Mouse (Mus musculus) liver (tissue): ENCODE measurements around the gene Rpl12.

Experiments
- DNase-seq: peaks from one replicate; pipeline ENCODE4 v3.0.0-alpha.2; 2020; ENCODE audit warnings: mixed read lengths

Gene Rpl12

DNA sequence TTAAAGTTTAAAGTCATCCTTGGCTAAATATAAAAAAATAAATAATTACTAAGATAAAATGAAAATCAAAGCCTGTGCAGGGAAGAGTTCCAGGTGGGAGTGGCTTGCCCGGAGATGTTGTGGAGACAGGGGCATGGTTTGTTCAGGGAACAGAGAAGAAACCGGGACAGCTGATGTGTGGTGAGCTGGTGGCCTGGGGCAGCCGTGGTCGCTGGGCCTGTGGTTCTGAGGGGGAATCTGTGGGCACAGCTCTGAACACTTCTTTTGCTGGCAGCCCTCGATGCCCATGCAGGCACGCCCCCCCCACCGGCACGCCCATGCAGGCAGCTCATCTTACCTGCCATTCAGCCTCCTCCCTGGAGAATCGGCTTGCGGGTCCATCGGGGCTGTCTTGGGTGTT, 13.9 kb upstream of the Rpl12 start:
- no peak for DNase-seq

DNA sequence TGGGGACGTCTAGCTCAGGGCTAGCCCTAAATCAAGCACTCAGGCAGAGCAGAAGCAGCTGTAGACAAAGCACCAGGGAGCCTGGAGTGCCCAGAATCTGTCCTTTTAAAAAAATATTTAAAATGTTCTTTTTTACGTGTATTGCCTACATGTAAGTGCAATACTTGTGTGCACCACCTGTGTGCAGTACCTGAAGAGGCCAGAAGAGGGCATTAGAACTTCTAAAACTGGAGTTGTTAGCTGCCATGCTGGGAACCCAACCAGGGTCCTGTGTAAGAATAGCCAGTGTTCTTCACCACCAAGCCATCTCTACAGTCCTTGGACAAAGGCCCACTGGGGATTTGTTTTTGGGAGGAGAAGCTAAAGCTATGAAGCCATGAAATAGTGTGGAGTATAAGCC, 6.8 kb upstream of the Rpl12 start:
- no peak for DNase-seq

DNA sequence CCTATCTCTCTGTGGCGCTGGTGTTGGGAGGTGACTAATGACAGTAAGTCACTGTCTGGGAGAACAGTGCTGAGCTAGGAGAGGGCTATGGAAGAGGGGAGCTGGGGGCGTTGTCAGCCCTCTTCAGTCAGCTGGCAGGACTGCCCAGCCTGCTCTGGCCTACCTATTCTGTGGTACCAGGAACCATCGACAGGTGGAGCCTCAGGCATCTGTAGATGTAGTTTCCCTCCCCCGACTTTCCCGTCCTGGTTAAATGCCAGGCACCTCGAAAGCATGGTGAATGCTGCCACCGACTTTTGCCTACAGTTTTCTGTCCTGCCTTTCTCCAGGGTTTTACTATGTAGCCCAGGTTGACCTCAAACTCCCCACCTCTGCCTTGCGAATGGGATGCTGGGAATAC, 4.0 kb upstream of the Rpl12 start:
- no peak for DNase-seq

DNA sequence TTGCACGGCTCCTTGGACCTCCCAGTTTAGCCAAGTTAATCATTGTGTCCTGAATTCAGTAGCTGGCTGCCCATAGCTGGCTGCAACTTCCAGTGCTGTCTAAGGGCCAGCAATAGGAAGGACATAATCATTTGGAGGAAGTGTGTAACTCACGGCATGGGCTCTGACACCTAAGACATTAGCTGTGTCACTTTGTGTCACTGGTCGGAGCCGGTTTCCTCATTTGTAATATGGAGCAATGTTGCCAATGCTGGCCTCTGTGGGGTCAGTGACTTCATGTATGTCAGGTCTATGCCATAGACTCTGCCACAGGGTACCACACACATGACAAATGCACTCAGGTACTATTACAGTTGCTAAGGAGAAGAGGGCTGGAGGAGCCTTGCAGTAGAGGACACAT, 1.1 kb upstream of the Rpl12 start:
- DNase-seq: no peak

DNA sequence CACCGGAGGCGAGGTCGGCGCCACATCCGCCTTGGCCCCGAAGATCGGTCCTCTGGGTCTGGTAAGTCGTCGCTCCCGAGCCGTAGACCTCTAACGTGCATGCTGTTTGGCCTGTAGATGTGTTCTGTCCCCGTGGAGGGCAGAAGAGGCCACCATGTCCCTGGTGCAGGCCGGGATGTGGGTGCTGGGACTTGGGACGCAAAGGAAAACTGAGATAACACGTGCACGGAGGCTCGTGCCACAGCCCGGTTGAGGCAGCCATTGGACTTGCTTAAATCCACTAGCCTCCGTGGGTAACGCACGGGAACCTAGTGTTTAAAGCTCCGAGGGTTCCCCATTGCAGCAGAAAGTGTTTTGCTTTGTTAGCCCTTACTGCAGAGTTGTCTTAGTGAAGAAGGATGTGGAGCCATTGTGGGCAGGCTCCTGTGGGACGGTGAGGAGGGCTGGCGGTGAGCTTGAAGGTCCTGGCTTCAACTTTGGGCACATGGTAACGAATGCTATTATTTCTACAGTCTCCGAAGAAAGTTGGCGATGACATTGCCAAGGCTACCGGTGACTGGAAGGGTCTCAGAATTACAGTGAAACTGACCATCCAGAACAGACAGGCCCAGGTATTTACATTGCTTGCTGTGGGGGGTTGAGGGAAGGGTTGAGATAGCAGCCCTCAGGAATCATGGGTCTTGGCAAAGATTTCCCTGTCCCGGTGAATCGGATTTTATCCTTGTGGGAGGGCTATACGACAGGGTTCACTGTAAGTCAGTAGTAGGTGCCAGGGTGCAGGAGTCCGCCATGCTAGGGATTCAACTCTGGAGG, 909 bp downstream of the Rpl12 start:
- peak; percentile 34 for DNase-seq

DNA sequence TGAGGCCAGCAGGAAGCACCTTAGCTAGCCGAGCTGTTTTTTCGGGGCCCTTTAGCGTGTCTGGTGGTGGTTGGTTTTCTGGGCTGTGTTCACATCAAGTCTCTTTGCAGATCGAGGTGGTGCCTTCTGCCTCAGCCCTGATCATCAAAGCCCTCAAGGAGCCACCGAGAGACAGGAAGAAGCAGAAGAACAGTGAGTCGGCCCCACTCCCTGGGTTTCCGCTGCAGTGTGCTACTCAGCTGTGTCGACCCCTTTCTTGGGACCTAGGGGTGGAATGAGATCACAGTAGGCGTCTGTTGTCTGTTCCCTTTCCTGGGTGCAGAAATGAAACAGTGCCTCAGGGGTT, 1.5 kb downstream of the Rpl12 start:
- no peak for DNase-seq

DNA sequence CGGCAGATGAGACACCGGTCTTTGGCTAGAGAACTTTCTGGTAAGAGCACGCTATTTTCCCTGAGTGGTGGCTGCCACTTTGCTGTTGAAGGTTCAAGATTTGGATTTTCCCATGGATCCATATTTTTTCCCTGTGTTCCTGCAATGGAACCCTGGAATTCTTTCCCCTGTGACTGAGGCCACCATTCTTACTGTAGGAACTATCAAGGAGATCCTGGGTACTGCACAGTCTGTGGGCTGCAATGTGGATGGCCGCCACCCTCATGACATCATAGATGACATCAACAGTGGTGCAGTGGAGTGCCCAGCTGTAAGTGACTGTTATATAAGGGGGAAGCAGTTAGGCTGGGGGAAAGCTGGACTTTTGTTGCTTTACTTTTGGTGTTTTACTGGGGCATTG, 2.2 kb downstream of the Rpl12 start:
- DNase-seq: no peak

DNA sequence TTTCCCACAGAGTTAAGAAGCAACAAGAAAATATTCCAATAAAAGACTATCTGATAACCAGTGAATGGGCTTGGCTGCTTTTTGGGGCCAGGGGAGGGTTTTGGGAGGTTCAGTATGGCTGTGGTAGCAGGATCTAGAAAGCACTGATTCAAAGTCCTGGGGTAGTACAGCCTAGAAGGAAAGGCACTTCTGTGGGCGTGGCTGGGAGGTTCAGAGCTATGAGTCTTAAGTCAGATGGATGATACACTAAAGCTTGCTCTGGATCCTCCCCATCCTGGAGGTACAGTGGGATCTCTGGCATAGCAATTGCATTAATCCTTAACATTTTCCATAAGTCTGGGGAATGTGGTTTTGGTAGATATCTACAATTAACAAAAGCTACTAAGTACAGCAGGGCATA, 2.6 kb downstream of the Rpl12 start:
- DNase-seq: no peak

DNA sequence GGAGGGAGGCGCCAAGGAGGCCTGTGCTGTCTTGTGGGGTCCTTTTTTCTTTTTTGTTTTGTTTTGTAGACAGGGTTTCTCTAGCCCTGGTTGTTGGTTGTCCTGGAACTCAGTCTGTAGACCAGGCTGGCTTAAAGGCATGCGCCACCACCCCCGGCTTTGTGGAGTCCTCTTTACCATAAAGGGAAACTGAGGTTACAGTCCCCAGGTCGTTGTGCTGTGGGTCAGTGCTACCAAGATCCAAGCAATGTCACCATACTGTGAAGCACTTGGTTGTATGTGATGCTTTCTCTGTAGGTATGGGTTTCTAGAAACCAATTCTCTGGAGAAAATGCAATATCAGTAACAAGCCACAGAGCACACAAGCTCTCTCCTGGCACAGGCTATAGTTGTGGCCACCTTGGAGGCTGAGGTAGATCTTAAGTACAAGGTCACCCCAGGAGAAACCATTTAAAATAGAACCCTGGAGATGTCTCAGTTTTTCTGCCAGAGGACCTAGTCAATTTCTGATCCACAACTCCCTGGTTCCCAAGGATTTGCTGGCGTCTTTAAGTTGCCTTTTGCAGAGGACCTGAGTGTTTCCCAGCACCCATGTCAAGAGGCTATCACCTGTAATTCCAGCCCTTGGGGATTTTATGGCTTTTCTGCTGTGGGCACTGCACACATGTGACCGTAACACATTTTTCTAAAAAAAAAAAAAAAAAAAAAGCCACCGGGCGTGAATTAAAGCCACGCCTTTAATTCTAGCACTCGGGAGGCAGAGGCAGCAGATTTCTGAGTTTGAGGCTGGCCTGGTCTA, 3.5 kb downstream of the Rpl12 start:
- DNase-seq: no peak

DNA sequence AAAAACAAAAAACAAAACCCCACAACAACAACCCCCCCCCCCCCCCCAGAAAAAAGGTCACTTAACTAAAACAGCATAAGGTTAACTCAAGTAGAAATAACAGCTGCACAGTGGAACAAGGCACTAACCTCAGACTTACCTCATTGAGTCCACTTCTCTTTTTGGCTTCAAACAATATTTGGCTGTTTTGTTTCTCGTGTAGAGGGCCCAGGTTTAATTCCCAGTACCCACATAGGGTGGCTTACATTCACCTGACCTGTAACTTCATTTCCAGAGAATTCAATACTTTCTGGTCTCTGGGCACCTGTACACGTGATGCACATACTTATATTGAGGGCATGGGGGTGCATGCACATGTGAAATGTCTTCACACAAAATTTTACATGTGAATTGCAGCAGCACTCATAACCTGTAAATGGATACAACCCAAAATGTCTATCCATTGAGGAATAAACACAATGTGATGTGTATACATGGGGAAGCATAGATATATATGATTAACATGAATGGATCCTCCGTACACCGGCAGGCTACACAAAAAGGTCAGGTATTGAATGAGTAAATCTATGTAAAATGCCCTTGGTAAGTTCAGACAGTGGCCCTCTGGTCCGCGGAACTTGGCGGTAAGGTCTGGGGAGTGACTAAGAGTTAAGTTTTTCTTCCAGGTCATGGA, 4.3 kb downstream of the Rpl12 start:
- no peak for DNase-seq

DNA sequence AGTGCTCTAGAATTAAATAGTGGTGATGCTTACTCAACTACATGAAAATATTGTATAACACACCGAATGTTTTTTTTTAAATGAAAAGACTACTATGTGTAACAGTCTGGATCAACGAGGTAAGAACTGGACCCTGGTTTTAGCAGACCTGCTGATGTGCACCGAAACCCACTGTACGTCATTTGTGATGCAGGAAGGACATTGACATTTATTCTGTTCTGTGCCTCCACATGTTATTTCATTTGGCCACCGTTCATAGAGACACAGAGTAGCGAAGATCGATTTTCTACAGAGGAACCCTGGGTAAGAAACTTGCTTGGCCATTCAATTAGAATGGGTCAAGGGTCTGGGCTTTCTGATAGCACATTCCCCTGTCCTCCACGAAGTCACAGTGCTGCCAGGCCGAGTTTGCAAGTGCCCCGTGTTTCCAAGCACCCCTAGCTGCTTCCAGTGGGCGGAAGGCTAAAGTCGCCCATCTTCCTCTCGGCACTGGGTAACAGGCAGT, 4.9 kb downstream of the Rpl12 start:
- DNase-seq: no peak

DNA sequence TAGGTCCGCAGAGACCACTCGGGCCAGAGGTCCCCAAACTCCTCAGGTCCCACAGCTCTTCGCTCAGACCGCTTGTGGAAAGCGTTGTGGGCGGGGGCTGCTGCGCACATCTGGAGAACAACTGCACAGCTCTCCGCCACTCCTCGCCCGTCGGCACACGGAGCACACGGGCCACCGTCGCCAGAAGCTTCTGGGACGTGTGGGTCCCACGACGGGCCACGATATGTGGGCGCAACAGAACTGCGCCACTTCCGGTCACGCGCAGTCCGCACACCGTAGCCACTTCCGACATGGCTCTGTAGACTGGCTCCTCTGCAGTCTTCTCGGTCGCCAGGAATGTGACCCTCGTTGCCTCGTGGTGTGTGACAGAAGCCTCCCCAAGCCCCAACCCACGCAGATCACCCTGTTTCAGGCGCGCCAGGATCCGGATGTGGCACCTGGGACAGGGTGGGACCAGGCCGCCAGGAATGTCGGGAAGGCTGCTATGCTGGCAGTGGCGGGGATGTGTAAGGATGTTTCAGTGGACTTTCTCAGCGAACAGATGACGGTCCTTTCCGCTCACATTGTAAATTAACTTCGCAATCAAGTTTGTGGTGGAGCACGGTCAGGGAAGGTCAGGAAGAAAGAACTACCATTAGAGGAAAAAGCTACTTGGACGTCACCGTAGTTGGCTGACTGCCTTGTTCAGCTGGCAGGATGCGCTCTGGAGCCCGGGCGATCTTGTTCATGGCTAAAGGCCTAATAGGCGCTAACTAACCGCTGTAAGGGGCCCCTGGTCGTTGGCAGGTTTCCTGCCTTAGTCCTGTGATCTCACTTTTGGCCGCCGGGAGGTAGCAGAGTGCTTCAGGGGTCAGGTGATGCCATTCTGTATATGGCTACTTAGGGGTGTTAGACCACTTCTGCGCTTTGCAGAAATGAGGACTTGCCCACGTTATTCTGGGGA, 5.6 kb downstream of the Rpl12 start:
- peak; percentile 84 for DNase-seq

DNA sequence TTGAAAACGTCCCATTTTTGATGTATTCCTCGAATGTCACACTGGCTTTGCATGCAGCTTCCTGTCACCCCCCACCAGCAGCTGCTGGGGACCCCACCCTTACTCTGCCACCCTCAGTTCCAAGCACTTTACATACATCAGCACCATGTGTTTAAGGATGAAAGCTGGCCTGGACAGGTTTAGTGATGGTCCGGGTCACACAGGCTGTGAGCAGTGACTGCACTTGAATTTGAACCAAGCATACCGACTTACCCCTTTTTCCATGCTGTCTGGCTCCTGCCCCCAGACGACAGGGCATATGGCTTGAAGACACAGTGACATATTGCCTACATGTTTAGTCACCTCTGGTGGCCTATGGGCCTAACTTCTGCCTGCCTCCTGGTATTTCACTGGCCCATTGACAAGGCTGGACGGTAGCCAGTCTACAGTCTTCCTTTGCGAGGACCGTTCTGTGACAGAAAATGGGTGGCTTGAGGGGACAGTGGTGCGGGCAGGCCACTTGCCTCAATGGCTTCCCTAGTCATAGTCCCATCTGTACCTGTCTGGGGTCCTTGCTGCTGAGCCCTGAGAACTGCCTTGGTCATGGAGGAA, 6.8 kb downstream of the Rpl12 start:
- DNase-seq: no peak

DNA sequence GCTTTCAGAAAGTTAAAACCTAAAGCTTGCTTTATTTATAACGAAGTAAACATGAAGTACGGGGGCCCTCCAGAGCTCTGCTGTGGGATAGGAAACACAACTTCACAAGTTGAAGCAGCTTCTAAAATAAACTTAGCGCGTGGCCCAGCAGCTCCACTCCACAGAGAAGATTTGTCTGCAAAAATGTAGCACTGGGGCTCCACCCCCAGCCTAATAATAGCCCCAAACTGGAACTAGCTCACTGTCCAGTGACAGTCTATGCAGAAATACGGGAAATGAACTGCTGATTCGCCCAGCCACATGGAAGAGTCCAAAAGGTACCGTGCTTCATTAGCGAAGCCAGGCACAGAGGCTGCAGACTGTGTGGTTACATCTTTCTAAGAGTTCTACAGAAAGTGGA, 8.0 kb downstream of the Rpl12 start:
- no peak for DNase-seq

DNA sequence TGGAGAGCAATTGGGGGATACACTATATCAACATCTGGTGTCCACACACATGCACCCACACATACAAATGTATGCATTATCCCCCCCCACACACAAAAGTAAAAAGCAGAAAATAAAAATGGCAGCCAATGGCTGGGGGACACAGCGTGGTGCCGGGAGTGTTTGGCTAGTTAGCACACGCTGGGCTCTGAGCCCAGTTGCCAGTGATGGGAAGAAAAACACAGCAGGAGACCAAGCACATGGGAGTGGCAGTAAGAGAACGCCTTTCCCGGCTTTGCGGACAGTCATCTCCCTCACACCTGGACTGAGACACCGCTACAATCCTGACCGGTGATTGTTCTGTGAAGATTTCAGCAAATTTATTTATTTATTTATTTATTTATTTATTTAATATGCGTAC, 9.9 kb downstream of the Rpl12 start:
- no peak for DNase-seq

DNA sequence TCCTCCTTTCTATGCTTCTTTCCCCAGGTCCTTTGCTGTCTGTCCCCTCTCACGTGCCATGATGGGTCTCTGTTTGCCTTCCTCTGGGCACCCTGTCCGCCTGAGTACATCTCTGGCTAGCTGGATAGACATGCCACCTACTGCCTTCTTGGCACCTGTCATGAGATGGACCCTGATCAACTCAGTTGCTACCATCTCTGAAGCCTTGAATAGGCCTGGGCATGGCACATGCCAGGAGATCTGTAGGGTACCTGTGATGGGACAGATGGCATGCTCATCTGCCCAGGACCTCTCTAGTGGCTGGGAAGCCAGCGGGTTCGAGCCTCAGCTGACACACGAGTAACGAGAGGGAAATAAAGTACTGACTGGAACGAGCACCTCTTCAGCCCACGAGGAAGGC, 12.9 kb downstream of the Rpl12 start:
- DNase-seq: no peak

DNA sequence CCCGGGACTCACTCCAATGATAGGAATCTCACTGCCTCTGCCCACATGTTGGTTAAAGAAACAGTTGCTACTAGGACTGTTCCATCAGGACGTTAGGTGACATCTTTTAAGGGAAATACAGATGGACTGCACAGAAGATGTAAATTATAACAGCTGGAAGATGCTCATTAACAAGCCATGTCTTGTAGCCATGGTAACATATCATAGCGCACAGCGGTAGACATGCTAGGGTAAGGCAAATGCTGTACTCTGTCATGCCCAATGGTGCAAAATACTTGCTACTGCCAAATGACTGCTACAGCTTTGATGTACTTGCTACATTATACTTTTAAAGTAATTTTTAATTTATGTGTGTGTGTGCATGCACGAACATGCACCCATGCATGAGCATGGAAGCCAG, 15.8 kb downstream of the Rpl12 start:
- no peak for DNase-seq

DNA sequence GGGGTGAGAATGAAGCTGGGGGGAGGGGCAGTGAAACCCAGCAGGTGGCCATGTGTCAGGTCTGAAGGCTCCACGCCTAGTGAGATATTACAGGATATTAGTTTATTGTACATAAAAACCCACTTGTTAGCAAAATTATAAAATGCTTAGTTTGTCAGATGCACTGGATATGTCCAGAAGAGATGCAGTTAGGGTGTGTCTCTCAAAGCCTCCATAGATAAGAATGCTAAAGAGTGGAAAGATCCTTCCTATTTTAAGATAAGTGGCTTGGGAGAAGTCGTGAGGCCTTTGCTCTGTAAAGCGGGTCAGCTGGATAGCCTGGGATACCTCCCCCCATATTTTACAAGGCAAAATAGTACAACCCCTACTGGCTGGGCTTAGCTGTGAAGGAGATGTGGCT, 17.3 kb downstream of the Rpl12 start:
- no peak for DNase-seq

DNA sequence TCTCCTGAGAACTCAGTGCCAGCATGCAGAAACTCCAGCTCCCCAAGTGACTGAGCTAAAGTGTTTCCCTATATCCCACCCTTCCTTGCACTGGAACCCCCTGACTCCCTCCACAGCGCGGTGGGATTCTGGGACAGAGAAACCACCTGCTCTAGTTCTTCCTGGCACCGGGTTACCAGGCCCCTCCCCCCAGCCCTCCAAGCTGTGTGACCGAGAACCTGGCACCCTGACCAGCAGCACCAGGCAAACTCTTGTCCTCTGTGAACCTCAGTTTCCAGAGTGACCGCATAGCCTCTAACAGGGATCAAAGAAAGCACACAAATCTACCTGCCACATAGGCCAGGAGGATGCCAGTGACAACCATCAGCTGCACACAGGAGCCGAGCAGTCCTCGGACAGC, 18.3 kb downstream of the Rpl12 start:
- no peak for DNase-seq

DNA sequence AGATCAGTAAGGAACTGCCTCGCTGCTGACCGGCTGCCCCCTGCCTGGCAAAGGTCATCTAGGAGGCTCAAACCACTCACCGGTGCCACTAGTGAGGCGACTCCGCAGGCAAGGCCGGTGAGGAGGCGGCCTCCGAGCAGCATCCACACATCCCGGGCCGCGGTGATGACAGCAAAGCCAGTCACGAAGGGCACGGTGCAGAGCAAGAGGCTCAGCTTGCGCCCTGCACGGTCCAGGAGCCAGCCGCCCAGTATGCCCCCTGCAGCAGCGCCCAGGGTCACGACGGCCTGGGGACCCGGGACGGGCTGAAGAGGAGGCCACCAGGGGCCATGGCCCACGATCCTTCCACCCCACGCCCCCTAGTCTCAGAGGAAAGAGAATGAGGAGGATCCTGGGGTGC, 19.9 kb downstream of the Rpl12 start:
- DNase-seq: peak; percentile 44

DNA sequence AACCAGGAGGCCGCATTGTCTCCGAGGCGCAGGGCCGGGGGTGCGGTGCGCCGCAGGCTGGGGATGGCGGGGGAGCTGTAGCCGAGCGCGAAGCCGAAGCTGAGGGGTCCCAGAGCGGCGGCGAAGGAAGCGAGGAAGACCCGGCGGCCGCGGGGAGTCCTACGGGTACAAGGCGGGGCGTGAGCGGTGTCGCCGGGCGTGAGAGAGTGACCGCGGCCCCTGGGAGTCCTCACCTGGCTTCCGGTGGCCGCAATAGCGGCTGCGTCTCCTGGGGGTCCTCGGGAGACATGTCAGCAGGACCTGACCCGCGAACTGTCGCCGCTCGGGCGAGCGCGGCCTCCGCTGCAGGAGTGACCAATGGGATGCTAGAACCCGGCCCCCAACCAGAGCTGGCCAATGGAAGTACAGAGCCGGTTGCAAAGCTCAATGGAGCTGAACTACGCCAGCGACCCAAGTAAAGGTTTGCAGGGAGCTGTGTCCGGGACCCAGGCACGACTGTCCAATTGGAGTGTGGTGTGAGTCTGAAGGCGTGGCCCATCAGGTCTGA, 20.4 kb downstream of the Rpl12 start, which contains the start of gene Slc2a8:
Gene Slc2a8 (minus strand): TSS at position 359 of the 547 bp plus-strand sequence.
- peak; percentile 92 for DNase-seq

DNA sequence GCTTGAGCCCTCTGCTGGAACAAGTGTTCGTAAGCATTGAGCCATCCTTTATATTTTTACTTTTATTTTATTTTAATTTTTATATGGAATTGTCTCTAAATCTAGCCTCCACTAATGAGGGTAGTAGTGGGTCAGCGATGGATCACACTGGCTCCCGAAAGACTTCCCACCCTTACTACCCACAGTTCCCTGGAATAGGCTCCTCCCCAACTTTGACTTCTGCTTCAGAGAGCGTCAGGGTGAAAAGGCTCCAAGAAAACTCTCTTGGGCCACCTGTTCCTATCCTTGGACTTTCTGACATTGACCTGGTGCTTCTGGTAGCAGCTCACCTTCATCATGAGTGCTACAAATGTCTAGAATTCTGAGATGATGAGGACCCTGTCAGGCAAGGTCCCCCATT, 21.3 kb downstream of the Rpl12 start:
- no peak for DNase-seq
